Mouse (Mus musculus) spleen, adult 2 months (tissue): ENCODE data around the gene Dab2ip. TPM values are rescaled to one million over a fixed set of nuclear protein-coding genes. Genes with fewer than 3 reads are reported as not detected.

Experiments used
- DNase-seq, 2 experiments: peaks; one replicate each; pipeline versions ENCODE4 v3.0.0 to v3.0.0-alpha.2; 2012 to 2021; ENCODE audit warnings: low spot score in 2 of 2, low read depth in 1 of 2
- H3K27ac ChIP-seq: fragments of 200-500 bp; 2 replicates; pipeline ENCODE4 v1.5.1; 2012; ENCODE audit warnings: low read length, inconsistent platforms; ENCODE audit not compliant: insufficient read depth
- H3K27me3 ChIP-seq: fragments of 200-500 bp; 2 replicates; pipeline ENCODE4 v1.6.1; 2012; ENCODE audit warnings: mild to moderate bottlenecking, moderate library complexity, low read length, inconsistent platforms; ENCODE audit not compliant: control insufficient read depth, insufficient read depth
- H3K36me3 ChIP-seq: fragments of 200-500 bp; 2 replicates; pipeline ENCODE4 v1.6.1; 2012; ENCODE audit warnings: mild to moderate bottlenecking, low read length, inconsistent platforms; ENCODE audit not compliant: control insufficient read depth, insufficient read depth
- H3K4me1 ChIP-seq: fragments of 200-500 bp; 2 replicates; pipeline ENCODE4 v1.6.1; 2011; ENCODE audit warnings: inconsistent platforms; ENCODE audit not compliant: control insufficient read depth, insufficient read depth, insufficient read length
- H3K4me3 ChIP-seq: fragments of 200-500 bp; 2 replicates; pipeline ENCODE4 v1.5.1; 2011; ENCODE audit warnings: mild to moderate bottlenecking, inconsistent platforms; ENCODE audit not compliant: insufficient read depth, insufficient read length; ENCODE audit errors: extremely low read depth
- CTCF ChIP-seq: fragments of 200-500 bp; IDR thresholded peaks from 2 replicates; pipeline ENCODE4 v1.5.1; 2011; ENCODE audit warnings: mild to moderate bottlenecking, inconsistent platforms; ENCODE audit not compliant: insufficient read depth, insufficient read length, insufficient replicate concordance; ENCODE audit errors: extremely low read depth
- POLR2A ChIP-seq: fragments of 200-500 bp; IDR thresholded peaks from 2 replicates; pipeline ENCODE4 v1.6.1; 2011; ENCODE audit warnings: low read depth, low read length, inconsistent platforms
- WGBS: fragments of 180-500 bp; shearing (Covaris S2); methylation state at CpG from one replicate; pipeline ENCODE4 v1.1.7; 2018; 5-methylcytosine and 5-hydroxymethylcytosine counted together
- polyA plus RNA-seq: library from polyadenylated mRNA; depleted of rRNA; stranded (reverse); fragments of >200 nt; gene quantifications from 2 replicates; pipeline ENCODE4 v1.2.3, GENCODE M21; 2012; rRNA removed

The Dab2ip gene
- 21.0 and 27.1 TPM in 2 replicates for polyA plus RNA-seq

DNA sequence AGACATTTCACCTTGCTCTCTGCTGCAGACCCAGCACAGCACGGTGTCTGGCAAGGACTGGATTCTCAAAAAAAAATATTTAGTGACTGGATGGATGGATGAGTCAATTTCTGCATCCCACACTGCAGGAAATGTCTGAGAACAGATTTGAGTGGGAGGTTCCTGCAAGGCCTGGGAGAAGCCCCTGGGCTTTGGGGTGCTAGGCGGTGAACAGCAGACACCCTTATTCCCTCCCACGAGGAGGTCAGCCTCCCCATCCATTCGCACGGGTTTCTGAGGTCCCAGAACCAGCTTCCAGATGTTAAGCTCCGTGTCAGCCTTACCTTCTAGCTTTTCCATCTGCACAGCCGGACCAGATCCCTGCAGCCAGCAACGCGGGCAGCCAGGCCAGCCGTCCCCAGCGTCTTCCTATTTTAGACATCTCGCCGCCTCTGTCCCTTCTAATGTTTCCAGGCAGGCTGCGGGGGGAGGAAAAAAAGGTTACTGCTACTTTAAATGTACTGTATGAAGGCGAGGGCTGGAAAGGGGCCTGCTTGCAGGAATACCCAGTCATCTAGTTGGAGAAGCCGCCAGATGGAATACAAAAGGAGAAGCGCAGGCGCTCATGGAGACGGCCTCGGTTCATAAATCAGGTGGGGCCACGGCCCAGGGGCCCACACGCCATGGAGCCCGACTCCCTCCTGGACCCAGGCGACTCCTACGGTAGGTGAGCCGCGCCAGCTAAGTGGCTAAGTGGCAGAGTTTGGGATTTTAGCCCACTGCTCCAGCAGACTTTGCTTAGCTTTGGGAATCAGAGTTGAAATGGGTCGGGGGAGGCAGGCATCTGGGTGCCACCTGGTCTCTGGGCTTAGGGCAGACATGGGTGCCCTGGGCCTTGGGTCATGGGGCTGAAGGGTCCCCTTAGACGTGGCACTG is at the start of gene Dab2ip:
TSS of gene Dab2ip (plus strand) at position 356 of the 915 bp plus-strand sequence.
- no peaks in the 10 kb centered on the region for H3K4me1 ChIP-seq
- H3K27ac ChIP-seq, result no peak within 1 kb of the TSS
- 85% methylated on average over 29 of the region's 29 CpGs for WGBS
- no peak within 1 kb of the TSS for H3K4me3 ChIP-seq
- DNase-seq, result no peak
- no peaks in the 10 kb centered on the region for H3K27me3 ChIP-seq
- H3K36me3 ChIP-seq, result no peaks in the 10 kb centered on the region
- TF ChIP-seq CTCF (no peak), POLR2A (no peak)

DNA sequence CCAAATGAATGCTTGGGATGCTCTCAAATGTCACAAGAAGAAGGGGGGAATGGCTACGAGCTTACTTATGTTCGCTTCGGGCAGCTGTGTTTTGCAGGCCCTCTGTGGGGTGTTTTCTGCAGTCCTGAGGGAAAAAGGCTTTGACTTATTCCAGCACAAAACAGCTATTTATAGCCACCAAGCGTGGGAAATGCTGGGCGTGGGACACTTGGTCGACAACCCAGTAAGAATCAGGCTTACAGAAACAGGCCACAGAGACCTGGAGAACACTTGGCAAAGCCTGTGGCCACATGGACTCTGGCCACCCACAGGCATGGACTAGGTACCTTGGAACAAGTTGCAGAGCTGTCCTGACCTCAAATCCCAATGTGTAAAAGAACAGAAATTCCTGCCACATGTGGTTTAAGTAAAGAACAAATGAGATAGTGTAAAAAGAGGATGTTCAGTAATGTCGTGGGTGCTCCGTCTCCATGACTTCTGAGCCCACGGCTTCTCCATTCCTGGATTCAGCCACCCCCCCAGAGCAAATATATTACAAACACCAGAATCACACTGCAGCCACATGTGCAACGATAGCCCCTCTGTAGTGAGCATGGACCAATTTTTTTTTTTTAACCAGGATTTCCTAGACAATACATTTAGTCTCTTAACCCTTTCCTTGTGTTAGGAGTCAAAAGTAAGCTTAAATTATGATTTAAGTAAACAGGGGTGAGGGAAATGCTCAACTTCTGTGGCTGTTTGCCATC is 49.3 kb upstream of the Dab2ip start:
- no peak for DNase-seq
- no peaks in the 10 kb centered on the region for H3K27me3 ChIP-seq
- no peaks in the 10 kb centered on the region for H3K36me3 ChIP-seq
- 47% methylated on average over 10 of the region's 10 CpGs for WGBS
- H3K4me1 ChIP-seq, result peaks cover 34% of the 10 kb centered on the region; the same call in 1 of the 2 replicates
- H3K4me3 ChIP-seq, result no peak overlapping the region
- no peak overlapping the region for H3K27ac ChIP-seq
- TF ChIP-seq CTCF (no peak), POLR2A (no peak)

DNA sequence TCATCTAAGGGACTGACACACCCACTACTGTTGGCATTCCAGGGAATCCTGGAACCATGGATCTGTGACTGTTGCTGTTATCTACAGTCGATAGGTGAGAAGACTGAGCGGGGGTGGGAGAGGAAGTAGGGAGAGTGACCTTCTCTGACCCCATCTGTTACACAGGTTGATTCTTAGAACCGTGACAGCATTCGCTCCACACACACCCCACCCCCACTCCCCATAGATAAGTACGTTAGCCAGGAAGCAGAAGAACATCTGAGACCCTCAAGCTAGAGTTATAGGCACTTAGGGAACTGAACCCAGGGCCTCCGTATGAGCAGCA is 48.8 kb upstream of the Dab2ip start:
- no peak for DNase-seq
- no peak overlapping the region for H3K4me3 ChIP-seq
- 25% methylated on average over 6 of the region's 6 CpGs for WGBS
- H3K4me1 ChIP-seq, result peaks cover 29% of the 10 kb centered on the region; the same call in 1 of the 2 replicates
- H3K27me3 ChIP-seq, result no peaks in the 10 kb centered on the region
- TF ChIP-seq CTCF (no peak), POLR2A (no peak)
- H3K36me3 ChIP-seq, result no peaks in the 10 kb centered on the region
- no peak overlapping the region for H3K27ac ChIP-seq

DNA sequence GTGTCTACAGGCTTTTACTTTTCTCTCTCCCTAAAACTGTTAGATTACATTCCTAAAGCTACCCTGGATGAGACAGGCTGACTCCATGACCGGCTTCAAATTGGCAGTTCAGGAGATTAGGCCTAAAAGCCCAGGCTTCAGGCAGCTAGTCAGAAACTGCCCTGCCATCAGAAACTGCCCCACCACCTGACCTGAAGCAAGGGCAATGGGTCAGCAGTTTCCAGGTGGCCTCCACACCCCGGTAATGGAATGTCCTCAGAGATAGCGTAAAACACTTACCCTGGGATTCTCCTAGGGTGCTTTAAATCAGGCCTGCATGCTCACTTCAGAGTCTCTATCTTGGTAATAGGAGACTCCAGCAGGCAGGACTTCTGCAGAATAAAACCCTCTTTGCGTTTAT is 48.2 kb upstream of the Dab2ip start:
- Histone ChIP-seq H3K27ac (no peak overlapping the region), H3K27me3 (no peaks in the 10 kb centered on the region), H3K4me1 (peaks cover 24% of the 10 kb centered on the region; the same call in 1 of the 2 replicates), H3K36me3 (no peaks in the 10 kb centered on the region), H3K4me3 (no peak overlapping the region)
- WGBS, result 87% methylated on average over 4 of the region's 4 CpGs
- DNase-seq, result no peak
- no peak for TF ChIP-seq POLR2A
- no peak for TF ChIP-seq CTCF

DNA sequence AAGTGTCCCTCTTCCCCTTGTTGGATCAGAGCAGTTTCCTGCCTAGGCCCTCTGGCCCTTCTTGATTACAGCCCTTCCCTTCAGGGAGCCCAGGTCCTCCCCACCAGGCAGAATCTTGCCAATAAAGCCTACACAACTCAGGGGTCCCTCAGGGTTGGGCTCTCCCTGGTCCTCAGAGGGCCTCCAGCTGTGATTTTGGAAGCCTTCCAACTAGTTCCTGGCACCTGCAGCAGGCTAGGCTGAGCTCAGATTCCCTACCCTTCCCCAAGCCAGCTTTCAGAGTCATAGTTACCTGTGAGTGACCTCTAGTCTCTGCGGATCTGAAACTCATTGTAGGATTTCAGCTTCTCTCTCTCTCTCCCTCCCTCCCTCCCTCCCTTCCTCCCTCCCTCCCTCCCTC is 47.1 kb upstream of the Dab2ip start:
- no peak for TF ChIP-seq CTCF
- no peak for TF ChIP-seq POLR2A
- no peak overlapping the region for H3K27ac ChIP-seq
- WGBS, result 61% methylated on average over 1 of the region's 1 CpGs
- H3K4me1 ChIP-seq, result peaks cover 21% of the 10 kb centered on the region; the same call in 1 of the 2 replicates
- DNase-seq, result no peak
- H3K4me3 ChIP-seq, result no peak overlapping the region
- H3K36me3 ChIP-seq, result no peaks in the 10 kb centered on the region
- H3K27me3 ChIP-seq, result no peaks in the 10 kb centered on the region

DNA sequence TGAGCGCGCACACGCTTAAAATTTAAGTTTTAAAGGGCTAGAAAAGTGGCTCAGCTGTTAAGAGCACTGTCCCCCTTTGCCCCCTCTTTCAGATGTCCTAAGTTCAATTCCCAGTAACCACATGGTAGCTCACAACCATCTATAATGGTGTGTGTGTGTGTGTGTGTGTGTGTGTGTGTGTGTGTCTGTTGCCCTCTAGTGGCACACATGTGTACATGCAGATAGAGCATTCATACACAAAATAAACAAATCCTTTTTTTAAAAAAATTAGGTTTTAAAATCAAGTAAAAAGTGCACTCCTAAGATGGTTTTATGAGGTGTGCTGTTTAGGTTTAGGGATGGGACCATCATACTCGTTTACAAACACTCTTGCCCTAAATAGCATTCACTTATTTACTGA is 45.8 kb upstream of the Dab2ip start:
- WGBS, result 89% methylated on average over 4 of the region's 4 CpGs
- no peaks in the 10 kb centered on the region for H3K36me3 ChIP-seq
- no peak for DNase-seq
- no peak overlapping the region for H3K4me3 ChIP-seq
- peak; percentile 29; the same call in 1 of the 2 replicates for TF ChIP-seq CTCF
- TF ChIP-seq POLR2A, result no peak
- H3K27ac ChIP-seq, result no peak overlapping the region
- peaks cover 13% of the 10 kb centered on the region; the same call in 1 of the 2 replicates for H3K4me1 ChIP-seq
- H3K27me3 ChIP-seq, result no peaks in the 10 kb centered on the region
